ENCODE assay signal across 10 mouse cellular contexts in genomic region chr1:175867558-175867957, GRCm38 (mm10). TPM values are rescaled to one million over a fixed set of nuclear protein-coding genes. Genes with fewer than 3 reads are reported as not detected.
DNase-seq lines count a peak whose midpoint lies in the region; ATAC-seq lines count a peak whose summit lies in the region.
"Had no signal": no experiment of that assay in that cellular context is flagged by ENCODE, and none has a peak within 500 bp of the region (broad histone marks: within the 10 kb centered on the region; RNA-seq: fewer than 3 reads in every experiment).

No protein-coding gene starts in this region.

- no peaks in the 10 kb centered on the region for H3K27me3 ChIP-seq in forebrain, embryonic 12.5 days
- no peaks in the 10 kb centered on the region for H3K27me3 ChIP-seq in forebrain, embryonic 15.5 days
- H3K27me3 ChIP-seq in liver, embryonic 11.5 days (replicated peaks; ENCODE audit: control insufficient read depth, insufficient read depth, low read length) = no peaks in the 10 kb centered on the region
- H3K27me3 ChIP-seq in heart, embryonic 12.5 days (replicated peaks) = no peaks in the 10 kb centered on the region
- H3K27me3 ChIP-seq: heart, embryonic 13.5 days; liver, embryonic 13.5 days had no signal

- no peak overlapping the region for H3K4me3 ChIP-seq in forebrain, embryonic 12.5 days (replicated peaks)
- H3K4me3 ChIP-seq in forebrain, embryonic 15.5 days = no peak overlapping the region
- H3K4me3 ChIP-seq in liver, embryonic 11.5 days (ENCODE audit: low read depth, low read length) = no peak overlapping the region
- H3K4me3 ChIP-seq in heart, embryonic 12.5 days = no peak overlapping the region
- H3K4me3 ChIP-seq: heart, embryonic 13.5 days; liver, embryonic 13.5 days had no signal

- H3K36me3 ChIP-seq in forebrain, embryonic 12.5 days (replicated peaks) = no peaks in the 10 kb centered on the region
- H3K36me3 ChIP-seq in forebrain, embryonic 15.5 days = no peaks in the 10 kb centered on the region
- H3K36me3 ChIP-seq in liver, embryonic 11.5 days (ENCODE audit: control insufficient read depth, insufficient read depth, low read length) = no peaks in the 10 kb centered on the region
- no peaks in the 10 kb centered on the region for H3K36me3 ChIP-seq in heart, embryonic 12.5 days
- H3K36me3 ChIP-seq: heart, embryonic 13.5 days; liver, embryonic 13.5 days had no signal

- no peak overlapping the region for H3K27ac ChIP-seq in forebrain, embryonic 12.5 days
- no peak overlapping the region for H3K27ac ChIP-seq in forebrain, embryonic 15.5 days (replicated peaks)
- H3K27ac ChIP-seq in liver, embryonic 11.5 days (ENCODE audit: low read depth, low read length) = no peak overlapping the region
- no peak overlapping the region for H3K27ac ChIP-seq in heart, embryonic 12.5 days (ENCODE audit: poor library complexity, severe bottlenecking)
- H3K27ac ChIP-seq: heart, embryonic 13.5 days; liver, embryonic 13.5 days had no signal

- no peaks in the 10 kb centered on the region for H3K9me3 ChIP-seq in forebrain, embryonic 12.5 days
- no peaks in the 10 kb centered on the region for H3K9me3 ChIP-seq in forebrain, embryonic 15.5 days
- H3K9me3 ChIP-seq in liver, embryonic 11.5 days (ENCODE audit: control insufficient read depth, low read length) = no peaks in the 10 kb centered on the region
- H3K9me3 ChIP-seq in heart, embryonic 12.5 days (replicated peaks) = no peaks in the 10 kb centered on the region
- H3K9me3 ChIP-seq: heart, embryonic 13.5 days; liver, embryonic 13.5 days had no signal

- H3K9ac ChIP-seq in forebrain, embryonic 12.5 days = no peak overlapping the region
- no peak overlapping the region for H3K9ac ChIP-seq in forebrain, embryonic 15.5 days (replicated peaks)
- H3K9ac ChIP-seq in liver, embryonic 11.5 days (ENCODE audit: low read depth, low read length) = no peak overlapping the region
- no peak overlapping the region for H3K9ac ChIP-seq in heart, embryonic 12.5 days
- H3K9ac ChIP-seq: heart, embryonic 13.5 days; liver, embryonic 13.5 days had no signal

- H3K4me1 ChIP-seq in forebrain, embryonic 12.5 days = peaks cover 7% of the 10 kb centered on the region; the same call in 1 of the 2 replicates
- H3K4me1 ChIP-seq in forebrain, embryonic 15.5 days = no peaks in the 10 kb centered on the region
- H3K4me1 ChIP-seq in liver, embryonic 11.5 days (replicated peaks; ENCODE audit: control insufficient read depth, insufficient read depth, low read length) = no peaks in the 10 kb centered on the region
- no peaks in the 10 kb centered on the region for H3K4me1 ChIP-seq in heart, embryonic 12.5 days (replicated peaks)
- H3K4me1 ChIP-seq: heart, embryonic 13.5 days; liver, embryonic 13.5 days had no signal

- ATAC-seq in forebrain, embryonic 12.5 days (ENCODE audit: low FRiP score) = peak; percentile 52; the same call in 1 of the 2 replicates
- no peak for ATAC-seq in forebrain, embryonic 15.5 days (replicated peaks)
- no peak; the same call in 1 of the 2 replicates for ATAC-seq in liver, embryonic 11.5 days (replicated peaks; ENCODE audit: low FRiP score)
- peak; percentile 70; the same call in 1 of the 2 replicates for ATAC-seq in megakaryocyte-erythroid progenitor cell, adult 5-6 weeks (replicated peaks; ENCODE audit: low FRiP score, low TSS enrichment, poor library complexity, severe bottlenecking)
- no peak for ATAC-seq in heart, embryonic 12.5 days (ENCODE audit: insufficient number of reproducible peaks, low FRiP score)

- no peak overlapping the region for H3K4me2 ChIP-seq in forebrain, embryonic 12.5 days
- no peak overlapping the region for H3K4me2 ChIP-seq in forebrain, embryonic 15.5 days (replicated peaks)
- no peak overlapping the region for H3K4me2 ChIP-seq in liver, embryonic 11.5 days
- no peak overlapping the region for H3K4me2 ChIP-seq in heart, embryonic 12.5 days
- H3K4me2 ChIP-seq: heart, embryonic 13.5 days; liver, embryonic 13.5 days had no signal

- peak; percentile 5 for DNase-seq in liver
- no peak for DNase-seq in liver, embryonic 11.5 days (ENCODE audit: low spot score)
- DNase-seq in brain, adult 2 months (ENCODE audit: low read depth, low spot score) = peak; percentile 68
- DNase-seq in spleen, postnatal 36 days (ENCODE audit: low spot score in 2 of 2) = no peak
- DNase-seq: liver, embryonic 13.5 days had no signal

- WGBS in forebrain, embryonic 12.5 days = 36% methylated on average over 5 of the region's 5 CpGs
- WGBS in forebrain, embryonic 15.5 days = 29% methylated on average over 5 of the region's 5 CpGs
- WGBS in liver, embryonic 11.5 days = 27% methylated on average over 5 of the region's 5 CpGs
- WGBS in heart, embryonic 12.5 days = 14% methylated on average over 5 of the region's 5 CpGs

RNA-seq across cellular contexts. Expression of gene Exo1, which starts 12.8 kb away (rescaled TPM):
- polyA plus RNA-seq in forebrain, embryonic 12.5 days (2016; fragmentation: Nextera tagmentation; extraction: Ambion mirVana) = 107 and 113 TPM in 2 replicates
- 22.7 and 29.9 TPM in 2 replicates for polyA plus RNA-seq in forebrain, embryonic 15.5 days (2015; fragmentation: Nextera tagmentation; extraction: Ambion mirVana)
- 124 and 131 TPM in 2 replicates for polyA plus RNA-seq in liver, embryonic 11.5 days (2014; fragmentation: Nextera tagmentation; extraction: Ambion mirVana)
- total RNA-seq in megakaryocyte-erythroid progenitor cell, adult 5-6 weeks (2014; fragmentation: Nextera tagmentation) = 60.4 and 84.6 TPM in 2 replicates
- total RNA-seq in megakaryocyte-erythroid progenitor cell, adult 5-6 weeks (2017) = 40.3 and 44.2 TPM in 2 replicates
- polyA plus RNA-seq in heart, embryonic 12.5 days (2016; fragmentation: Nextera tagmentation; extraction: Ambion mirVana) = 44.2 and 47.4 TPM in 2 replicates

RNA-seq across cellular contexts. Expression of gene Gm38100, which starts 52.6 kb away (rescaled TPM):
- polyA plus RNA-seq in forebrain, embryonic 12.5 days (2016; fragmentation: Nextera tagmentation; extraction: Ambion mirVana) = 0.10 and 0.51 TPM in 2 replicates
- not detected in 2 replicates for polyA plus RNA-seq in forebrain, embryonic 15.5 days (2015; fragmentation: Nextera tagmentation; extraction: Ambion mirVana)
- 0.12 TPM in 1 of 2 replicates, not detected in the other for polyA plus RNA-seq in liver, embryonic 11.5 days (2014; fragmentation: Nextera tagmentation; extraction: Ambion mirVana)
- 1.1 TPM in 1 of 2 replicates, not detected in the other for total RNA-seq in megakaryocyte-erythroid progenitor cell, adult 5-6 weeks (2014; fragmentation: Nextera tagmentation)
- total RNA-seq in megakaryocyte-erythroid progenitor cell, adult 5-6 weeks (2017) = not detected in 2 replicates
- polyA plus RNA-seq in heart, embryonic 12.5 days (2016; fragmentation: Nextera tagmentation; extraction: Ambion mirVana) = not detected in 2 replicates
- polyA plus RNA-seq: heart, embryonic 13.5 days; liver, embryonic 13.5 days had no signal

Comparison
In these comparisons a context has a peak if more than half of its experiments do, and no peak if none do; other contexts are left out.
1. ATAC-seq: peak in forebrain, embryonic 12.5 days (single experiment) and megakaryocyte-erythroid progenitor cell, adult 5-6 weeks (single experiment); none in forebrain, embryonic 15.5 days (single experiment), liver, embryonic 11.5 days (single experiment) and heart, embryonic 12.5 days (single experiment).
2. DNase-seq: peak in liver (single experiment) and brain, adult 2 months (single experiment); none in liver, embryonic 11.5 days (single experiment) and spleen, postnatal 36 days (0 of 2).